Mouse (Mus musculus) forebrain, embryonic 12.5 days (tissue): ENCODE data around the gene Dtd1. TPM values are rescaled to one million over a fixed set of nuclear protein-coding genes. Genes with fewer than 3 reads are reported as not detected.
A peak's percentile ranks its signal among the peaks of the same experiment; 100 is the strongest.

Source experiments
- ATAC-seq: fragments of 200-750 bp; cut with Nextera tagmentation; 2 replicates; pipeline ENCODE4 v1.8.0; 2017; ENCODE audit warnings: moderate TSS enrichment; ENCODE audit not compliant: low FRiP score
- H3K27ac ChIP-seq: fragments of 300-500 bp; sonication (generic); 2 replicates; pipeline ENCODE4 v1.5.1; 2016; ENCODE audit warnings: mild to moderate bottlenecking
- H3K27me3 ChIP-seq: fragments of 300-500 bp; sonication (generic); 2 replicates; pipeline ENCODE4 v1.6.1; 2016; ENCODE audit warnings: mild to moderate bottlenecking
- H3K36me3 ChIP-seq: fragments of 300-500 bp; sonication (generic); replicated peaks from 2 replicates; pipeline ENCODE4 v1.6.1; 2016; ENCODE audit warnings: mild to moderate bottlenecking
- H3K4me1 ChIP-seq: fragments of 300-500 bp; sonication (generic); 2 replicates; pipeline ENCODE4 v1.6.1; 2016
- H3K4me2 ChIP-seq: fragments of 300-500 bp; sonication (generic); 2 replicates; pipeline ENCODE4 v1.6.1; 2016; ENCODE audit warnings: mild to moderate bottlenecking, moderate library complexity
- H3K4me3 ChIP-seq: fragments of 300-500 bp; sonication (generic); replicated peaks from 2 replicates; pipeline ENCODE4 v1.5.1; 2016; ENCODE audit warnings: mild to moderate bottlenecking
- H3K9ac ChIP-seq: fragments of 300-500 bp; sonication (generic); 2 replicates; pipeline ENCODE4 v1.6.1; 2016; ENCODE audit warnings: mild to moderate bottlenecking
- H3K9me3 ChIP-seq: fragments of 300-500 bp; sonication (generic); 2 replicates; pipeline ENCODE4 v1.6.1; 2016
- WGBS: fragments of 180-500 bp; shearing (Covaris S2); methylation state at CpG from one replicate; pipeline ENCODE4 v1.1.7; 2016; 5-methylcytosine and 5-hydroxymethylcytosine counted together
- polyA plus RNA-seq: library from polyadenylated mRNA; unstranded; fragments of >200 nt; fragmentation: Nextera tagmentation; extraction: Ambion mirVana; gene quantifications from 2 replicates; pipeline ENCODE4 v1.2.1, GENCODE M21; 2016

Gene Dtd1
- polyA plus RNA-seq, 1 experiment from 2014 or later, result 35.5 TPM

DNA sequence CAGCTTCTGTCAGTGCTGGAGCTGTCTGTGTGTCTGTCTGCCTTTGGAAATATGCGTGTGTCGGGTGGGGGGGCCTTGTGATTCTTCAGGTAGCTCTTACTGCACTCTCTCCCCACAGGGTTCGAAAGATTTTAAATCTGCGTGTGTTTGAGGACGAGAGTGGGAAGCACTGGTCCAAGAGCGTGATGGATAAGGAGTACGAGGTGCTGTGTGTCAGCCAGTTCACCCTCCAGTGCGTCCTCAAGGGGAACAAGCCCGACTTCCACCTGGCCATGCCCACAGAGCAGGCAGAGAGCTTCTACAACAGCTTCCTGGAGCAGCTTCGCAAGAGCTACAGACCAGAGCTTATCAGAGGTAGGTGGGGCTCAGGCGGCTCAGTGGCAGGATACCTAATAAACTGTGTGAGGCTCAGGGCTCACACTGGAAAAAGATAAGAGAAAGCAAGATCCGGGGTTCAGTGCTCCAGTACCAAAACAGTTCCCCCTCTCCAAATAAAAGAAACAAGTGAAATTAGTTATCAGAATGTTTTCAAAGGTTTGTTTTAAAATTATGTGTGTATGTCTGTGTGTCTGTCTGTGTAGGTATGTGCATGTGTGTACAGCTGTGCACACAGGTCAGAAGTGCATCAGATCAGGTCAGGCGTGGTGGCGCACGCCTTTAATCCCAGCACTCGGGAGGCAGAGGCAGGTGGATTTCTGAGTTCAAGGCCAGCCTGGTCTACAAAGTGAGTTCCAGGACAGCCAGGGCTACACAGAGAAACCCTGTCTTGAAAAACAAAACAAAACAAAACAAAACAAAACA is 17.6 kb downstream of the Dtd1 start:
- no peak overlapping the region for H3K4me3 ChIP-seq
- no peak overlapping the region for H3K9ac ChIP-seq
- H3K9me3 ChIP-seq, result no peaks in the 10 kb centered on the region
- H3K4me2 ChIP-seq, result no peak overlapping the region
- ATAC-seq, result no peak
- no peaks in the 10 kb centered on the region for H3K27me3 ChIP-seq
- no peaks in the 10 kb centered on the region for H3K4me1 ChIP-seq
- H3K27ac ChIP-seq, result no peak overlapping the region
- 92% methylated on average over 16 of the region's 16 CpGs for WGBS
- H3K36me3 ChIP-seq, result no peaks in the 10 kb centered on the region

DNA sequence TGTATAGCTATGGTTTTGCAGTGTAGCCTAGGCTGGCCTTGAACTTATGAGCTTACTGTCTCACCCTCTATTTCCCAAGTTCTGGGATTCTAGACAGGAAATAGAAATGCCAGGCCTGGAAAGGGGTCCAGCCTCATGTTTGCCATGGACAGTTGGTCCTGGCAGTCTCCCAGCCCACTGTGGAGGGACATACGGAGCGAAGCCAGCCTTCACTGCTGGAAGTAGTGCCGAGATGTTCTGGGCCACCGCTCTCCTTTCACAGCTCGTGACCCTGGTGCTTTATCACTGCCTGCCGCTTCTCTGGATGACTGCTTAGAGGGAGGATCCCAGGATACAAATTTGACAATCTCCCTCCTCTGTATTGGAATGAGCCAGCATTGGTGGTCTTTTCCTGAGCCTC is 21.8 kb downstream of the Dtd1 start:
- H3K4me3 ChIP-seq, result no peak overlapping the region
- H3K36me3 ChIP-seq, result no peaks in the 10 kb centered on the region
- H3K4me2 ChIP-seq, result no peak overlapping the region
- no peaks in the 10 kb centered on the region for H3K9me3 ChIP-seq
- no peaks in the 10 kb centered on the region for H3K4me1 ChIP-seq
- WGBS, result 63% methylated on average over 6 of the region's 6 CpGs
- ATAC-seq, result no peak
- no peak overlapping the region for H3K9ac ChIP-seq
- H3K27me3 ChIP-seq, result no peaks in the 10 kb centered on the region
- no peak overlapping the region for H3K27ac ChIP-seq

DNA sequence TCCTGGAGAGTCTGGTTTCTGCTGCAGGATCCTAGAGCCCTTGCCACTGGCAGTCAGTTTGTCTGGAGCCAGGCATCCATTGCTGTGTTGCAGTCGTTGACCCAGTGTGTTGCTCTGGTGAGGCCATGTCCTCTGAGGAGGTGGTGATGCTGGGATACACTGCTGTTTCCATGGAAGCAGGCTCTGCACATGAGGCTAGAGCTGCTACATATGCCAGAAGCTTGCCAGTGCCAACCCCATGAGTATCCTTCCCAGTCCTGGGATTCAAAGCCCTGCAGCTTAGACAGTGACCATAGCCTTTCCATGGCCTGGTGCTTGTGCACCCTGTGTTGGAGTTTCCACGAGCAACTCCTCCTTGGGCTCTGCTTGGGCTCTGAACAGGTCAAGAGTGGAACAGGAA is 33.9 kb downstream of the Dtd1 start:
- no peak overlapping the region for H3K27ac ChIP-seq
- H3K4me3 ChIP-seq, result no peak overlapping the region
- H3K4me1 ChIP-seq, result no peaks in the 10 kb centered on the region
- H3K9ac ChIP-seq, result no peak overlapping the region
- no peak for ATAC-seq
- WGBS, result 79% methylated on average over 2 of the region's 2 CpGs
- no peaks in the 10 kb centered on the region for H3K27me3 ChIP-seq
- H3K36me3 ChIP-seq, result no peaks in the 10 kb centered on the region
- H3K4me2 ChIP-seq, result no peak overlapping the region
- H3K9me3 ChIP-seq, result no peaks in the 10 kb centered on the region

DNA sequence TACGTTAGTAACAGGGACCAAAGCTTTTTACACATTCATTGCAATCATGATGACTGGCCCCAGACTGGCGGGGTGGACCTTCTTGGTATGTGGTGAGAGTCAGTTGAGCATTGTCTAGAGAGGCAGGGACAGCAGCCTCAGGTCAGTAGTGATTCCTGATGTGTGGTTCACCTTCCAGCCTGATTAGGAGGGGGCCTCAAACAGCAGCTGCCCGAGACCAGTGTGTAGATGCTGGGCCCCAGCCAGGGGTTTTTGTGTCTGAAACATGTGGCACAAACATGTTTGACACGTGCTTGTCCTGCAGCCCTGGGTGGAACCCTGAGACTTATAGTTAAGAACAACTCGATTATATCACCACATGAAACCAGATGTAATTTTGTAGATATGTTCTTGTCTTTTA is 34.5 kb downstream of the Dtd1 start:
- no peak overlapping the region for H3K9ac ChIP-seq
- H3K36me3 ChIP-seq, result no peaks in the 10 kb centered on the region
- H3K4me3 ChIP-seq, result no peak overlapping the region
- no peaks in the 10 kb centered on the region for H3K9me3 ChIP-seq
- no peak for ATAC-seq
- WGBS, result 82% methylated on average over 5 of the region's 5 CpGs
- H3K27ac ChIP-seq, result no peak overlapping the region
- H3K4me2 ChIP-seq, result no peak overlapping the region
- H3K27me3 ChIP-seq, result no peaks in the 10 kb centered on the region
- no peaks in the 10 kb centered on the region for H3K4me1 ChIP-seq

DNA sequence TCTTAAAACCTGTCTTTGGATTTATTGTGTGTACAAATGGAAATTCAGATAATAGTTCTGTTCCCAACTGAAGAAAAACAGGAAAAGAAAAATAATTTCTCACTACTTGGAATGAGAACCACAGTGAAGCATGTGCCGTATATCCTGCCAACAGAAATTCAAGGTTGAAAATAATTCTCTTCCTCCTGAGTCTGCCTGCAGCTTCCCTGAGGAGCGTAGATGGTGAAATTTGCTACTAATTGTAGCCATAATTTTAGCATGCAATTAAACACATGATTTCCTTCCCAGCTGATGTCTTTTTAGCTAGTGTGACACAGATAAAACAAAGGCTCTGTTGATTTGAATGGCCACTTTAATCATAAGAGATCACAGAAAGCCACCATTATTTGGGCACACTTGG is 35.0 kb downstream of the Dtd1 start:
- Histone ChIP-seq H3K36me3 (no peaks in the 10 kb centered on the region), H3K4me2 (no peak overlapping the region), H3K4me1 (no peaks in the 10 kb centered on the region), H3K9ac (no peak overlapping the region), H3K27ac (no peak overlapping the region), H3K27me3 (no peaks in the 10 kb centered on the region), H3K9me3 (no peaks in the 10 kb centered on the region), H3K4me3 (no peak overlapping the region)
- 78% methylated on average over 2 of the region's 2 CpGs for WGBS
- no peak for ATAC-seq

DNA sequence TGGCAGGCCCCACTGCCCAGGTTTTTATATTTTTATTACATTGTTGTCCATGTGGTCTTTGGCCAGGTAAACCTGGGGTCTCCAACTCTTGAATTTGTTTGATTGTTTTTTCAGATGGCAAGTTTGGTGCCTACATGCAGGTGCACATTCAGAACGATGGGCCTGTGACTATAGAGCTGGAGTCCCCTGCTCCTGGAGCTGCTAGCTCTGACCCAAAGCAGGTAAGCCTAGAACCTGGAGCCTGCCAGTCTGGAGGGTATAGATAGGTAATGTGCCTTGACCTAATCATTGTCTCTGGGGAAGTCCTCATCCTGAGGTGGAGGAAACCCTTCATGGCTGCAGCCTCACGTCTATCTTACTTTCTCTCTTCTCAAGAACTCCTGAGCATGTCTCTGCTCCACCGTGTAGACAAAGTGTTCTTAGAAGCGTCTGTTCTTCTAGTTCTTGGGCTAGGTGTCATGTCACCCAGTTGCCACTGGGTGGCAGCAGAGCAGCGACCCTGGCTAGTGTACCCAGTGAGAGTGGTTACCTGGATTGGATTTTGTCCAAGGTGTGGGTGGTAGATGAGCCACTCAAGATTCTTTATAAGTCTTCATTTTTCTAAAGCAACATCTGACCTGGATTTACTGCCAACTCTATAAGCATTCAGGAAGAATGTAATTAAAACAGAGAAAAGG is 36.1 kb downstream of the Dtd1 start:
- Histone ChIP-seq H3K36me3 (no peaks in the 10 kb centered on the region), H3K4me1 (peaks cover 5% of the 10 kb centered on the region; the same call in 1 of the 2 replicates), H3K27ac (no peak overlapping the region), H3K27me3 (no peaks in the 10 kb centered on the region), H3K9me3 (no peaks in the 10 kb centered on the region), H3K4me3 (no peak overlapping the region), H3K9ac (no peak overlapping the region), H3K4me2 (no peak overlapping the region)
- peak; percentile 79; the same call in 1 of the 2 replicates for ATAC-seq
- WGBS, result 28% methylated on average over 5 of the region's 5 CpGs

DNA sequence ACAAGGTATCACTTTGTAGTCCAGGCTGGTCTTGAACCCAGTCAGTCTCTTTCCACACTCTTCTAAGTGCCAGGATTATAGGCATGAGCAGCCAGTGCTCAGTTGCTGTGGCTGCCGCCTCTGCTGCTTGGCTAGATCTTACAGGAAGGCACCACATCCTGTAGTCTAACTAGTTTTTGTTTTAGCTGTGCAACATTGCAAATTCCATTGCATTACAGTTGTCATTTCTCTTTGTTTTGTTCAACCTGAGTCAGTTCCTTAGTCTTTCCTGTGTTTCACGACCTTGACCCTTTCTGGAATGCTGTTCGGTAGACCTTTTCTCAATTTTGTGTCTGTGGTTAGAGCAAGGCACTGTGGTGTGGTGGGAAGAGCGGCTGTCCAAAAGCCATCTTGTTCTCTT is 37.5 kb downstream of the Dtd1 start:
- Histone ChIP-seq H3K9ac (no peak overlapping the region), H3K9me3 (no peaks in the 10 kb centered on the region), H3K4me3 (no peak overlapping the region), H3K27ac (no peak overlapping the region), H3K4me2 (no peak overlapping the region), H3K36me3 (no peaks in the 10 kb centered on the region), H3K4me1 (peaks cover 5% of the 10 kb centered on the region; the same call in 1 of the 2 replicates), H3K27me3 (no peaks in the 10 kb centered on the region)
- WGBS, result 86% methylated on average over 4 of the region's 4 CpGs
- ATAC-seq, result no peak

DNA sequence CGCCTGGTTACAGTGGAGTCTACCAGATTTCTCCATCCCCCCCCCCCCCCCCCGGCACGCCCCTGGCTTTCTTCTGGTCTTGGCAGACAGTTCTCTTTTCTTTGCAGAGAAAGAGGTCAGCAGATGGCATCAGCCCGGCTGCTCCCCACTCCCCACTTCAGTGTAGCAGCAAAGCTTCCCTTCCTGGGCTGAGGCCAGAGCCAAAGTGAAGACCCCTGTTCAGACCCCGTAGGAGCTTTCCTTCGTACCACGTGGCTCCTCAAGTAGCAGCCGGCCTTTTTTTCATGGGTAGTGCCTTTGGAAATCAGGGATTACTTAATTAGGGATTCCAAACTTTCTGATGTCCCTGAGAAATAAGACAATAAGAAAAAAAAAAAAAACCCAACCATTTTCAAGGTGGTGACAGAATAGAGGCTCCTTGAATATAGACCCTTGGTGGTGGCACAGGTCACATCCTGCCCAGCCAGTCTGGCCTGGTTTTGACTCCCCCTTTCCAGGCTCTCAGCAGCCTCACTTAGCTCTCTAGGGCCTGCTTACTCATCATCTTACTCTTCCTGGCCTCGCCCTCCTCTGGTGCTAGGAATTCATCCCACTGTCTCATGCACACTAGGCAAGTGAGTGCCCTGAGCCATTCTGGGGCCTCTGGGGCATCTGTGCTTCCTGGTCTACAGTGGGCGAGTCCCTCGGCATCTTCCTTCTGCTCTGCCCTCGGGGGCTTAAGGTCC is 38.1 kb downstream of the Dtd1 start:
- H3K9me3 ChIP-seq, result no peaks in the 10 kb centered on the region
- WGBS, result 82% methylated on average over 12 of the region's 12 CpGs
- H3K36me3 ChIP-seq, result no peaks in the 10 kb centered on the region
- H3K27ac ChIP-seq, result no peak overlapping the region
- no peak overlapping the region for H3K4me2 ChIP-seq
- ATAC-seq, result no peak
- no peaks in the 10 kb centered on the region for H3K27me3 ChIP-seq
- no peak overlapping the region for H3K9ac ChIP-seq
- H3K4me3 ChIP-seq, result no peak overlapping the region
- H3K4me1 ChIP-seq, result peaks cover 5% of the 10 kb centered on the region; the same call in 1 of the 2 replicates

DNA sequence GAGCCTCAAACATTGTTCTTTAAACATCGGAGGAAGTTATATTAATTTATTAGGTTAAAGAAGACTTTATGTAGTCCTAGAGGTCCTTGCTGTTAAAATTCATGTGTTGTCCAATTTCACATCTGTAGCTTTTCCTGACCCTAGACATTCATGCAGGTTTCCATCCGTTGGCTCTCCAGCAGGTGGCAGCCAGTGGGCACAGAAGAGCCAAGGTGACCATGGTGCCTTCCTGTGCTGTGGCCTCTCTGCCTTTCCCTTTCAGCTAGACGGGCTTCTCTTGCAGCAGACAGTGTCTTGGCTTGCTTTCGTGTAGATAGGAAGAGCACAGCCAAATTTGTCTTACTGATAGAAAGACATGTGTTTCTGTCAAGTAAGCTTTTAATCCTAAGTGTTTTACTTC is 39.0 kb downstream of the Dtd1 start:
- H3K4me2 ChIP-seq, result no peak overlapping the region
- H3K36me3 ChIP-seq, result no peaks in the 10 kb centered on the region
- no peaks in the 10 kb centered on the region for H3K27me3 ChIP-seq
- WGBS, result 79% methylated on average over 4 of the region's 4 CpGs
- no peak for ATAC-seq
- no peak overlapping the region for H3K4me3 ChIP-seq
- no peak overlapping the region for H3K27ac ChIP-seq
- H3K4me1 ChIP-seq, result peaks cover 5% of the 10 kb centered on the region; the same call in 1 of the 2 replicates
- H3K9me3 ChIP-seq, result no peaks in the 10 kb centered on the region
- no peak overlapping the region for H3K9ac ChIP-seq

DNA sequence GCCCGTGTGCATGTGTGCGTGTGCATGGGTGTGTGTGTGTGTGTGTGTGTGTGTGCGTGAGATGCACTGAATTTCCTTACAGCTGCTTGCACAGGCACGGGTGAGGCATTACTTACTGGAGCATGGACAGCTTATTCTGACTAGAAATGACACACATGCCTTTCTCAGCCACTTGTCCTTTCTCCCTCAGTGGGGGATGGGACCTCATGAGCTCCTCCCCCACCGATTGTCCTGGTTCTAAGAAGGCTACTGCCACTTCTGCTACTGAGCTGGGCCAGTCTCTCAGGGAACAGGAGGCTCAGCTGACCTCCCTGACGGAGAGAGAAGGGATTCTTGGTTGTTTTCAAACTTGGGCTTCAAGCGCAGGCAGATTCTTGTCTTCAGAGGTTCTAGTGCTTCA is 40.4 kb downstream of the Dtd1 start:
- ATAC-seq, result no peak; the same call in 1 of the 2 replicates
- Histone ChIP-seq H3K9ac (no peak overlapping the region), H3K4me3 (no peak overlapping the region), H3K36me3 (no peaks in the 10 kb centered on the region), H3K9me3 (no peaks in the 10 kb centered on the region), H3K27ac (no peak overlapping the region), H3K4me1 (peaks cover 5% of the 10 kb centered on the region; the same call in 1 of the 2 replicates), H3K4me2 (no peak overlapping the region), H3K27me3 (no peaks in the 10 kb centered on the region)
- WGBS, result 67% methylated on average over 7 of the region's 7 CpGs

DNA sequence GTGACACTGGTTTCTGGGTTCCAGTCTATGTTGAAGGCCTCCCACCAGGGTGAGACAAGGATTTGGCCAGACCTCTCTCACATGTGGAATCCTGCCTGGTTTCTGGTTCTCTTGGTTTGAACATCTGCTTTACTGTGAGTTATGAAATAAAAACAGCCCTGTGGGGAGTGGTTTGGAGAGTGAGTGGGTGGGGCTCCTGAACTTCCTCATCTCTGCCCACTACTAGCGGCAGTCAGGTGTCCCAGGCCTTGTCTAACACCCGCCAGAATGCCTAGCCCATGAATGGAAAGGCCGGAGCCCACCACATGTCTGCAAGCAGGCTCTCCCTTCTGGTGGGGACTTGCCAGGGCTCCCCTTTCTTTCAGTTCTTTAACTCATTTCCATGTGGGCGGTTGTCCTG is 42.3 kb downstream of the Dtd1 start:
- H3K27me3 ChIP-seq, result no peaks in the 10 kb centered on the region
- H3K36me3 ChIP-seq, result no peaks in the 10 kb centered on the region
- 86% methylated on average over 4 of the region's 4 CpGs for WGBS
- no peak overlapping the region for H3K4me2 ChIP-seq
- no peaks in the 10 kb centered on the region for H3K9me3 ChIP-seq
- H3K4me1 ChIP-seq, result peaks cover 5% of the 10 kb centered on the region; the same call in 1 of the 2 replicates
- H3K9ac ChIP-seq, result no peak overlapping the region
- H3K4me3 ChIP-seq, result no peak overlapping the region
- H3K27ac ChIP-seq, result no peak overlapping the region
- ATAC-seq, result no peak

DNA sequence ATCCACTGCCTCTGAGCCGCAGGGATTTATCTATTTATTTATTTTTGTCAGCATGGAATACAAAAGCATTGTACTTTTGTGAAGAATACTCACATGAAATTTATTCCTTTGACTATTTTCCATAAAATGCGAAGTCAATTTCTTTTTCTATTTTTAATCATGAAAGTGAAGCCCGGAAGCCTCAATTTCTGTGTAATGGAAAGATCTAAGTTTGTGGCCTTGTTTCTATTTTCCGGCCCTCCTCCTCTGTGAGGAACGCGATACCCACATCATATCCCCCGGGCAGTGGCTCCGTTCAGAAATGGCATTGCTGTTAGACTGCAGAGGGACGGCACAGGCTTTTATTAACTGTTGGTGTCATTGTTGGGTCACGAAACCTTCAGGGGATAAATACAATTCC is 46.7 kb downstream of the Dtd1 start:
- WGBS, result 61% methylated on average over 10 of the region's 10 CpGs
- no peak for ATAC-seq

More for the DNA sequence above, 46.7 kb downstream of the Dtd1 start:
- Histone ChIP-seq H3K27me3 (no peaks in the 10 kb centered on the region), H3K4me3 (no peak overlapping the region), H3K9ac (no peak overlapping the region), H3K27ac (no peak overlapping the region), H3K4me2 (no peak overlapping the region), H3K4me1 (no peaks in the 10 kb centered on the region), H3K36me3 (no peaks in the 10 kb centered on the region), H3K9me3 (no peaks in the 10 kb centered on the region)
